Mouse (Mus musculus) 416B (cell line): ENCODE measurements around the gene Greb1.

Source experiments
- DNase-seq: peaks from one replicate; pipeline ENCODE4 v3.0.0; 2011; ENCODE audit warnings: low read depth

Gene Greb1

DNA sequence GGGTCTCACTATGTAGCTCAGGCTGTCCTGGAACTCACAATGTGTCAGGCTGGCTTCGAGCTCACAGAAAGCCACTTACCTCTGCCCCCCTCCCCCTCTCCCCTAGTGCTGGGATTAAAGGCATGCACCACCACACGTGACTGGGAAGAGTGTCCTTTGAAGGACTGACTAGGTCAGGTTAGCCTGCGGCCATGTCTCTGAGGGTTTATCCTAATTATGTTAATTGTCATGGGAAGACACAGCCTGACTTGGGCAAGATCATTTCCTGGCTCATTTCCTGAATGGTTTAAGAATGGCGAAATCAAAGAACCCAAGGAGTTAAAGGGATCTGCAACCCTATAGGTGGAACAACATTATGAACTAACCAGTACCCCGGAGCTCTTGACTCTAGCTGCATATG lies 105.9 kb downstream of the Greb1 start:
- DNase-seq, result no peak

DNA sequence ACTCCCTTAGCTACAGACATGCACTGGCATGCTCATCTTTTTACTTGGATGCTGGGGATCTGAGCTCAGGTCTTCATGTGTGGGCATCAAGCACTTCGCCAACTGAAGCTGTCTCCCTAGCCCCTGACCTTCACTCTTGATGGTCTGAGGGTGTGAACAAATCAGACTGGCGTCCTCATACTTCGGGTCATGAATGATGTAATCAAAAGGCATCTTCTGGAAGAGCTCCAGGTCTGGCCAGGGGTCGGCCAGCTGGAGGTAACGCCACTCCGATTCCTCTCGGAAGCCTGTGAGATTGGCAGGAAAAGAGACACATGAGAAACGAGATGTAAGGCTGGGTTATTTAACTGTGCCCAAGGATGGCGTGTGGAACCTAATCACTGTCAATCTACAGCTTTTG lies 110.1 kb downstream of the Greb1 start:
- DNase-seq, result no peak

DNA sequence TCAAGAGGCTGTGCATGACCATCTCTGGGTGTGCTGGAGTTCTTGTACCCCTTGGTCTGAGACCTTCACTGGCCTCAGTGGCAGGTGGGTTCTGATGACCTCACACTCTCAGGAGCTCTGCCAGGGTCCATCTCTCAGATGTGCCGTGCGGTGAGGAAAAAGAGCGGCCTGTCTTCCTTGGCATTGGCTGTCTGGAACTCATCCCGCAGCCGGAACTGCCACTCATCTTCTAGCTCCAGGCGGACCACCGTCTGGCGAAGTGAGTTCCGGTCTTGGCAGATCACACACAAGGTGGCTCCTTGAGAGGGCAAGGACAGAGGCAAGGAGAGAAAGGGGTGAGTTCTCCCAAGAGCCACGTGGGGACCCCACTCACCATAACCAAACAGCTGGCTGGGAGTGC lies 128.4 kb downstream of the Greb1 start:
- DNase-seq, result no peak

DNA sequence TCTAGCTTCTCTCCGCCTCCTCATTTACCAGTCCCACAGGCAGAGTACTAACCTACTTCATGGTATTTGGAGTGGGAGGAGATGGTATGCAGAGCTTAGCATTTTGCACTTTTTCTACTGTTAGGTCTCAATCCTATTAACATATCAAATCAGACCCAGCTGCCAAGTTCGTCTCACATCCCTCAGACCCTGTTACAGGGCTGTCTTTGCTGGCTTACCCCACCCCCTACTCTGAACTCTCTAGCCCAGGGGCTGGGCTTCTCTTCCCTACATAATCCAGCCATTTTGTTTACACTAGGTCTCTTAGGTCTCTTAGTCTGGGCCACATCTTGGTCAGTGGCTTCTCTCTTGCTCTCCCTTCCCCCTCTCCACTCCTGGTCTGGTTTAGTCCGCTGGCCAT lies 131.5 kb downstream of the Greb1 start:
- DNase-seq, result no peak

DNA sequence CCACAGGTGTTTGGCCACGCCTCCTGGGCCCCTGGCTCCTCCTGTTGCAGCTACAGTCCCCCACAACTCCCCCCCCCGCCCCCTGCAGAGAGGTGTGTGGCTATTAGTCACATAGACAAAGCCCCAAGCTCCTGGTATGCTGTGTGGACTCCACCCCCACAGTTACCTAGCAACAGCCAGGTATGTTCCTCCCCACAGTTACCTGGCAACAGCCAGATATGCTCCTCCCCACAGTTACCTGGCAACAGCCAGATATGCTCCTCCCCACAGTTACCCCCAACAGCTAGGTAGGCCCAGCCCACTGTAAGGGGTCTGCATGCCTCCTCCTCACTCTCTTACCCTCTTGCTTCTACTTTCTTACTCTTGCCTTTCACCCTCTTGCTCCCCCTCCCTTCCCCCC lies 135.7 kb downstream of the Greb1 start:
- DNase-seq, result no peak

DNA sequence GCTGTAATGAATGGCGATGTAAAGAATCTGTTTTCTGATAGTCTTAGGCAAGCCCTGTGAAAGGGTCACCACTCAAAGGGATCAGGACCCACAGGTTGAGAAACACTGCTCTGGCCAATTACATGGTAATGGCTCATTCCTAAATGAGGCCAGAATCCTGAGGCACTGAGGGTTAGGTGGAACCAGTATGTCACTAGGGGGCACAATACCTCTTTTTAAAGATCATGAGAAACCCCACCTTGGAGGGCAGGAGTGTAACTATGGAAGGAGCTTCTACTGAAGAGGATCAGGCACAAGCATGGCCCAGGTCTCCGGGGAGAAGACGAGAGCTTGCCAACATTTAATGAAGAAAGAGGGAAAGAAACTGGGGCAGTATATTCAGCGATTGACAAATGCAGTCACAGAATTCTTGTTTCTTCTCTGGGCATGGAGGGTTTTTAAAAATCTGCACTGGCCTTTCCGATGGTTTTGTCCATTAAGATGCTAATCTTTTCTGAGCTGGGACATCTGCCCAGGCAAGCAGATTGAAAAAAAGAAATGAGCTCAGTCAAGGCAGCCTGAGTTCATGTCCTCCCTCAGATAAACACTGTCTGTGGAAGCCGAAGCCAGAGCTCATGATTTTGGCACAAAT lies 137.6 kb downstream of the Greb1 start:
- no peak for DNase-seq

GRCm38 (mm10) chr12:16661936-16662335 lies 138.8 kb downstream of the Greb1 start:
- no peak for DNase-seq

DNA sequence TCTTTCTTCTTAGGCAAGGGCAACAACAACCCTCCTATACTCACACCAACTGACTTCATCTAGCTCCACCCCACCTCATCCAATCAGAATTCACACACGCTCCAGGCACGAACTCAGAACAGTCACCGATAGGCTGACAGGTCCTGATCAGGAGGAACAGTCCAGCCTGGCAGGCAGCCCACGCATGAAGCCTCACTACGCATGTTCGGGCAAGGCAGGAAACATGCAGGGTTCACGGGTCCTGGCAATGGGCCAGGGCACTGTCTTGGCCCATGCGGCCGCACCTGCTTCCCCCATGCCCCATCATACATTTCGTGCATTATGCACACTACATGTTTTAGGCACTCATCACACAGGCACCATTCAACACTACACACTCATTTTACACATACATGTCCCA lies 139.2 kb downstream of the Greb1 start:
- DNase-seq, result no peak

GRCm38 (mm10) chr12:16656906-16657875 lies 143.5 kb downstream of the Greb1 start:
- DNase-seq, result peak; percentile 60

GRCm38 (mm10) chr12:16655604-16656003 lies 145.1 kb downstream of the Greb1 start:
- no peak for DNase-seq

GRCm38 (mm10) chr12:16653332-16654093 lies 147.2 kb downstream of the Greb1 start, which contains the start of gene Ntsr2:
Gene Ntsr2, plus strand, starts transcription at chr12:16653382.
- no peak for DNase-seq

DNA sequence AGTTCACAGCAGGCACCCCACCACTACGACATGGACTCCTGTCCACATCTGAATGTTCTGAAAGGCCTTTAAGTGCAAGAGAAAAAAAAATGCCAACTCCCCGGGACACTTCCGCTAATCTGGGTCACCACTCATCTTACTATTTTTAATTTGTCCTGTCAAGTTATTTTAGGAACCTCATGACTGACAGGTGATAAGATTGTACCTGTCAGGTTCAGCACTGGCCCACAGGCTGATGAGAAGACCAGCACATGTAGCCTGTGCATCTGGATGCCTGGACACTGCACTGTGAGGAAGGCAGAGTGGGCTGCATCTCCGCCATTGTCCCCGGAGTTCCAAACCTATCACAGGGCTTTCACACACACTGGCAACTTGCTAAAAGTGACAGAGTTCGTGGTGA lies 150.9 kb downstream of the Greb1 start:
- DNase-seq, result no peak

DNA sequence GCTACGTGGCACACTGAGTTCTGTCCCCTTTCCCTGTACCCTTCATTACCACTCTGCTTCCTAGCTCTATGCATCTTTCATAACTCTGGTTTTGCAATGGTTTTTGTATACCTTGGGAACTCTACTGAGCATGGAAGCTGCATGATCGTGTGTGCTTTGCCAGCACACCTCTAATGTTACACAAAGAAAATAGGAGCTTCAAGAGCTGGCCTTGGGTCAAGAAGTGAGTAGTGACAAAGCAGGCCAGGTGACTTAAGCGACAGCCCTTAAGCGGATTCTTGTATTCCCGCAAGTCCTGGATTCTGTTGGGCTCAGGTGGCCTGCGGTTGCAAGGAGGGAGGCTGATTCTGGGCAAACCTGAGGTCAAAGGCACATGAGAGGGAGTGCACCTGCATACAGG lies 152.4 kb downstream of the Greb1 start:
- no peak for DNase-seq

GRCm38 (mm10) chr12:16646780-16647409 lies 153.8 kb downstream of the Greb1 start:
- no peak for DNase-seq

DNA sequence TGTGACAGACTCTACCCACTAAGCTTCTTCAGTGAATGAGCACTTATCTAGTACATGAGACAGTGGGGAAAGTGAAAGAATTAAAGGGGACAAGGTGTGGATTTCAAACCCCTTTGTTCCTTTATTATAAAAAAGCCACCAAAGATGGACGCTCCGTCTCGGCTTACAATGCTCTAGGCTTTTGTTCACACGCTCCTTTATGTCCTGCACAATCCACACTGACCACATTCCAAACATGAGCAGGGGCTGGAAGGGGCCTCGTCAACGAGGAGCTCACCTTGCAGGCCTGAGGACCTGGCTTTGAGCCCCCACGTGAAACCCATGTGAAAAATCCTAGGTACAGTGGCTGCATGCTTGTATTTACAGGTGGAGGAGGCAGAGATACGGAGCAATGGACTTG lies 156.0 kb downstream of the Greb1 start:
- DNase-seq, result no peak

DNA sequence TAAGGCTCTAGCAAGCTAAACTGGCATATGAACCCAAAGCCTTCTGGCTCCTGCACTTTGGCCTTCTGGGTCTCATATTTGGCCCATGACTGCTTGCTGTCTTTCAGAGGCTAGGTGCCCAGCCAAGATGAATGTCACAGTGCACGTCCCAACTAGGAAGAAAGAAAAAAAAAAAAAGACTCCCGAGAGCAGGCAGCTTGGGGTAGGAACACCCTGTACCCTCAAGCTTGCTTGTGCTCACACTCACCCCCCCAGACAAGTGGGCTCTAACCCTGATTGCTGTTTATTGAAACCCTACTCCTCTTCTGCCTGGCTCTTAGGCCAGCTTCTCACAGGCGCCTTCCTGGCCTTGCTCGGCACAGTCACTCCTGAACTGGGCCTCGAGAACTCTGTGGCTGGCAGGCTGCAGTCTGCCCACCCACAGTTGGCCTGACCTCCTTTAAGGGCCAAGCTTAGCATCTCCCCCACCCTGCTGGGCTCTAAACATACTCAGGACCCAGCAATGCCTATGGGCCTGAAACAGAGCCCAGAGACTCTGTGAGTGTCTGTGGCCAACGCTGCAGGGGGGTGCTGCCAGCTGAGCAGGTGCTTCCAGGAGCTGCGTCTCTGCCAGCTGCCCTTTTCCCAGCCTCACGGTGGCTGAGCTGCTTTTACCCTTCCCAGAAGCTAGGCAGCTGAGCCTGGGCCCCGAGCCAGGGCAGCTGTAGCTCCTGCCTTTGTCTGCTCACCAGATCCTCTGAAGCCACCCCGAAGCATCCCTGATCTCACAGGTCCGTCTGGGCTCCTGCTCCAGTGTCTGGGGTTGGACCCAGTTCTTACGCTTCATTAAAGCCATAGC lies 157.0 kb downstream of the Greb1 start:
- no peak for DNase-seq

GRCm38 (mm10) chr12:16642000-16642399 lies 158.7 kb downstream of the Greb1 start:
- DNase-seq, result peak; percentile 14

DNA sequence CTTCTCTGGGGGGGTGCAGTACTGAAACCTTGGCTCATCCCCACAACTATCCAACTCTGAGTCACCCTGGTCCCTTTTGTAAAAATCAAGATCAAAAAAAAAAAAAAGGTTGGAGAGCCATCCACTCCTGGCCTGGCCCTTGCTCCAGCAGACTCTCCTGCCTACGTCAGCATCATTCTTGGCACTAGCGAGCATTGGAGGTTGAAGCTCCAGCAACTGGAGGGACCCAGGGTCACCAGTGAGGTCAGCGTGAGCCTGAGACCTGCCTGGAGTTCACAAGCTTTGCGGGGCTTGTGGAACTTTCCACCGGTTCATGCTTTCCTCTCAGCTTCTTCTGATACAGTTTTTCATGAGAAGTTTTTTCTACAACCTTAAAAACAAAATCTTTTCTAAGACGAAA lies 160.6 kb downstream of the Greb1 start:
- DNase-seq, result no peak

DNA sequence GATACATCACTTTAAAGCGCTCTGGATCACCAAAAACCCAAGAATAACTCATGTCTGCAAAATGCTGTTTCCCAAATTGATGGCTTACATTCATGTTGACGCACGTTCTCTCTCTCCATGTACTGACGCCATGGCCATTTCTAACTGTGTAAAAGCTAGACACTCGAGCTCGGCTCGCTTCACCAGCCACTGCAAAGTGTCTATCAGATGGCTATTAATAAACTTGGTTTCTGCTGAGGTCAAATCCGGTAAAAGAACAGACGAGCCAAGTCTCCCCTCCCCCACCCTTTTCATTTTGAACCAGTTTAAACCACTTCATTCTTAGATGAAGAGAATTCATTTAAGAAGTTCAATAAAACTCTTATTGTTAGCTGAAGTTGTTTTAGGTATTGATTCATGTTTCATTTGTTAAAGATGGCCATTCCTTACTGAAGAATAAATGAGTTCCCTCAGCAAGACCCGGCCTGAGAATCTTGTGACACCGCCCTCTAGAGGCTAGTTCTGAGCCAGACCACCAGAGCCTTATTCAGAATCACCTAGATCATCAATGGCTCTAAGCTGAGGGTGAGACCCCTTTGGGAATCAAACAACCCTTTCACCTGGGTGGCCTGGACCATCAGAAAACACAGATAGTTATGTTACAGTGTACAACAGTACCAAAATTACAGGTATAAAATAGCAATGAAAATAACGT lies 161.5 kb downstream of the Greb1 start:
- DNase-seq, result peak; percentile 53

DNA sequence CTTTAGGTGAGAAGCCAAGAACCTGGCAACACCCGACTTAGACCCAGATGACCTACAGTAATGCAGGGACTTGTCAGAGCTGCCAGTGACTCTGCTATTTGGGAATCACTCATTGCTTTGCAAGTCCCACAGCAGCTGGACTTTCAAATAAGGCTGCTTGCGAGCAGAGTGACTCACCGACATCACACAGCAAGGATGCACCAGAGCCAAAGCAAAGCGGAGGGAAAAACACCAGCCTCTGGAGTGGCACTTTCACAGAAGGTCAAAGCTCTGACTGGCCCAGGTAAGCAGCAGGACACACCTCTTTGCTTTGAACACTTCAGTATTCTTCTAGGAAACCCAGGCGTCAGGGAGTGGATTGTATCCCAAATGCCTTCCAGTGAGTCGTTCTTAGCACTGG lies 164.9 kb downstream of the Greb1 start:
- DNase-seq, result no peak
